Comparison of ENCODE assay signal across 7 mouse cellular contexts in the genomic region with DNA sequence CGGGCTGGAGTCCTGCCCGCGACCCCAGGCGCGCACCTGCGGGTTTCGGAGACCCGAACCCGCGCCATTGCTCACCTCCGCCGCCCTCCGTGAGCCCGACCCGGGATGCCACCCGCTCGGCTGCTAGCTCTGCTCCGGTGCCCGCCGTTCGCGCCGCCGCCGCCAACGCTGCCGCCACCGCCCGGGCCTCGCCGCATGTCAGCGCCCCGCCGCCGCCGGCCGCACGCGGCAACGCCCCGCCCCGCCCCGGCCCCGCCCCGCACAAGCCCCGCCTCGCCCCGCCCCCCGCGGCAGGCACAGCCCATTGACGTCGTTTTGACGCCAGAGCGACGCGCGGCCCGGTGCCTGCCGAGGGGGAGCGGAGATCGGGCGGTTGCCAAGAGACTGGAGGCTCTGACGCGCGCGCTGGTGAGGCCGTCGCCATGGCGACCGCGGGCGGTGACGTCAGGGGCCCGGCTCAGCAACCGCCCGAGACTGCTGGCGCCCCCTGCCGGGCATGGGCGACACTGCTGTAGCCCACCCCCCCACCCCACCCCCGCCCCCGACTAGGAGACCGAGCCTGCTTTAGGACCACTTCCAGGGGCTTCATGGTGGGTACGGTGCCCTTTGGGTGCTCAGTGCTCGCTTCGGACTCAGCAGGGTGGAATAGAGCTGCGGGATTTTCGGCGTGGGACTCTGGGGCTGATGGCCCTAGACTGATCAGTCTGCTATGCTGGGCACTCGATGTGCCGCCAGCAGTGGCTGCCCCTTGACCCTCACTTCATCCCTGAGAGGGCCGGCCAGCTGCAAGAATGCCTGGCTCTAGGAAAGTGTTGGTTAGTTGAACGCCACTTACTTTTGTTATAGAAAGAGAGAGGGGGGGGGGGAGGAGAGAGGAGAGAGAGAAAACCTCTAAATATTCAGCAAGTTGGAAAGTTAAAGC. TPM values are rescaled to one million over a fixed set of nuclear protein-coding genes. Genes with fewer than 3 reads are reported as not detected.
DNase-seq lines count a peak whose midpoint lies in the region; ATAC-seq and TF ChIP-seq lines count a peak whose summit lies in the region.

Sik1 (minus strand) TSS at position 208 of the 922 bp plus-strand sequence.

- ATAC-seq in intestine, postnatal 0 days = peak; percentile 95
- peak; percentile 91 for ATAC-seq in midbrain, embryonic 13.5 days

- peak; percentile 96 for DNase-seq in adrenal gland, adult 8-10 months
- peak; percentile 98 for DNase-seq in embryo, embryonic 9.5 days (ENCODE audit: extremely low spot score)
- no peak for DNase-seq in gonadal fat pad, adult 2 months (ENCODE audit: low read depth)
- peak; percentile 99 for DNase-seq in limb, embryonic 10.5 days (ENCODE audit: low spot score)
- DNase-seq in spleen, adult 12 weeks (ENCODE audit: low spot score) = peak; percentile 88

- no peaks in the 10 kb centered on the region for H3K9me3 ChIP-seq in intestine, postnatal 0 days (ENCODE audit: control insufficient read depth)
- H3K9me3 ChIP-seq in limb, embryonic 10.5 days (replicated peaks) = no peaks in the 10 kb centered on the region
- no peaks in the 10 kb centered on the region for H3K9me3 ChIP-seq in midbrain, embryonic 13.5 days

- H3K27ac ChIP-seq in intestine, postnatal 0 days (ENCODE audit: low read depth, low read length) = peak within 1 kb of the TSS; percentile 83
- H3K27ac ChIP-seq in limb, embryonic 10.5 days = peak within 1 kb of the TSS; percentile 92
- peak within 1 kb of the TSS; percentile 85 for H3K27ac ChIP-seq in midbrain, embryonic 13.5 days

- peaks cover 4% of the 10 kb centered on the region for H3K36me3 ChIP-seq in intestine, postnatal 0 days (ENCODE audit: control insufficient read depth, insufficient read depth)
- H3K36me3 ChIP-seq in limb, embryonic 10.5 days = peaks cover 25% of the 10 kb centered on the region
- peaks cover 3% of the 10 kb centered on the region for H3K36me3 ChIP-seq in midbrain, embryonic 13.5 days

- H3K27me3 ChIP-seq in intestine, postnatal 0 days (replicated peaks; ENCODE audit: control insufficient read depth, insufficient read depth, low read length) = no peaks in the 10 kb centered on the region
- H3K27me3 ChIP-seq in limb, embryonic 10.5 days (ENCODE audit: low read depth, poor library complexity, severe bottlenecking) = no peaks in the 10 kb centered on the region
- no peaks in the 10 kb centered on the region for H3K27me3 ChIP-seq in midbrain, embryonic 13.5 days

- WGBS in intestine, postnatal 0 days = under 1% methylated on average over 83 of the region's 92 CpGs
- WGBS in limb, embryonic 10.5 days = 3% methylated on average over 75 of the region's 92 CpGs
- under 1% methylated on average over 74 of the region's 92 CpGs for whole genome bisulfite sequencing in midbrain, embryonic 13.5 days

- peak within 1 kb of the TSS; percentile 81 for H3K4me3 ChIP-seq in intestine, postnatal 0 days (ENCODE audit: low read depth, low read length)
- H3K4me3 ChIP-seq in limb, embryonic 10.5 days = peak within 1 kb of the TSS; percentile 75
- peak within 1 kb of the TSS; percentile 90 for H3K4me3 ChIP-seq in midbrain, embryonic 13.5 days (replicated peaks)

- peak; percentile 77 for TF ChIP-seq CTCF in intestine, postnatal 0 days (IDR thresholded peaks at IDR 0.05; ENCODE audit: low read depth)

- peak within 1 kb of the TSS; percentile 76 for H3K9ac ChIP-seq in intestine, postnatal 0 days (ENCODE audit: low read depth, low read length)
- H3K9ac ChIP-seq in midbrain, embryonic 13.5 days (replicated peaks) = peak within 1 kb of the TSS; percentile 88

- peak within 1 kb of the TSS; percentile 97 for H3K4me2 ChIP-seq in intestine, postnatal 0 days (replicated peaks; ENCODE audit: low read depth)
- H3K4me2 ChIP-seq in midbrain, embryonic 13.5 days (replicated peaks) = peak within 1 kb of the TSS; percentile 69

- H3K4me1 ChIP-seq in intestine, postnatal 0 days (replicated peaks; ENCODE audit: control insufficient read depth, insufficient read depth, low read length) = peaks cover 9% of the 10 kb centered on the region; the same call in 1 of the 2 replicates
- peaks cover 60% of the 10 kb centered on the region for H3K4me1 ChIP-seq in limb, embryonic 10.5 days
- H3K4me1 ChIP-seq in midbrain, embryonic 13.5 days (replicated peaks) = peaks cover 41% of the 10 kb centered on the region

RNA-seq across cellular contexts. Expression of gene Sik1, which starts in this region (rescaled TPM):
- total RNA-seq in adrenal gland, adult 8-10 months (2022) = 100 to 1,000 TPM in 1 of 4 experiments, 10 to 100 TPM in 2, 1 to 10 TPM in 1; 8.6 to 127 (median 15.7) TPM
- 19.8 and 25.5 TPM in 2 replicates for polyA plus RNA-seq in gonadal fat pad, adult 2 months (2012; rRNA removed)
- polyA plus RNA-seq in intestine, postnatal 0 days (2015; fragmentation: Nextera tagmentation; extraction: Ambion mirVana) = 2.9 and 3.8 TPM in 2 replicates
- 10.3 and 13.4 TPM in 2 replicates for polyA plus RNA-seq in limb, embryonic 10.5 days (2016; fragmentation: Nextera tagmentation; extraction: Ambion mirVana)
- polyA plus RNA-seq in midbrain, embryonic 13.5 days (2015; fragmentation: Nextera tagmentation; extraction: Ambion mirVana) = 16.9 and 17.6 TPM in 2 replicates
